Mouse (Mus musculus): ENCODE results near the gene Scaper. TPM values are rescaled to one million over a fixed set of nuclear protein-coding genes. Genes with fewer than 3 reads are reported as not detected.

Gene Scaper
- polyA plus RNA-seq, 1 experiment from 2014 or later: 13.4 TPM

DNA sequence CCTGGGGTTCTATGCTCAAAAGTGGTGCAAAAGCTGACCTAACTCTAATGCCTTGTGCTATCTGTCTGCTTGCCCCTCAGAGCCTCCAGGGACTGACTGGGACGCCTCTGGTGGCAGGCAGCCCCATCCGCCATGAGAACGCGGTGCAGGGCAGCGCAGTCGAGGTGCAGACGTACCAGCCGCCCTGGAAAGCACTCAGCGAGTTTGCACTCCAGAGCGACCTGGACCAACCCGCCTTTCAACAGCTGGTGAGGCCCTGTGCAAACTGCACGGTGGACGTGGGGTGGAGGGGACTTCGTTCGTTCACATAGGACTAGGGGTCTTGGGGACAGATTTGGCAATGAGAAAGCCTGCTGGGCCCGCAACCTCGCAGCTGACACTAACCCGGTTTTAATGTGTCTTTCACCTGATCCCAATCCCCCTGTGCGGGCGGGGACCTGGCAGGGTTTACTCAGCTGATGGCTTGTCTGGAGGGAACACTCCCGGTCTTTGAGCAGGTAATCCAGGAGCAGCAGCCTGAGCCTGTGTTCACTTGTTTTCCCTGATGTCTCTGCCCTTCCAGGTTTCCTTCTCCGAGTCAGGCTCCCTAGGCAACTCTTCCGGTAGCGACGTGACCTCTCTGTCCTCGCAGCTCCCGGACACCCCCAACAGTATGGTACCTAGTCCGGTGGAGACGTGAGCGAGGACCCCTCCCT, 392.9 kb downstream of the Scaper start:
- H3K9me3 ChIP-seq: no peaks in the 10 kb centered on the region
- peak overlapping the region; percentile 48 for H3K4me2 ChIP-seq
- 2% methylated on average over 30 of the region's 30 CpGs for WGBS
- H3K9ac ChIP-seq: no peak overlapping the region
- peak overlapping the region; percentile 33 for H3K4me3 ChIP-seq
- peaks cover 57% of the 10 kb centered on the region for H3K4me1 ChIP-seq
- H3K27ac ChIP-seq: no peak overlapping the region
- no peaks in the 10 kb centered on the region for H3K36me3 ChIP-seq
- peaks cover 96% of the 10 kb centered on the region for H3K27me3 ChIP-seq
- no peak for ATAC-seq (ENCODE audit: insufficient number of reproducible peaks, low FRiP score, low TSS enrichment, low read depth)

DNA sequence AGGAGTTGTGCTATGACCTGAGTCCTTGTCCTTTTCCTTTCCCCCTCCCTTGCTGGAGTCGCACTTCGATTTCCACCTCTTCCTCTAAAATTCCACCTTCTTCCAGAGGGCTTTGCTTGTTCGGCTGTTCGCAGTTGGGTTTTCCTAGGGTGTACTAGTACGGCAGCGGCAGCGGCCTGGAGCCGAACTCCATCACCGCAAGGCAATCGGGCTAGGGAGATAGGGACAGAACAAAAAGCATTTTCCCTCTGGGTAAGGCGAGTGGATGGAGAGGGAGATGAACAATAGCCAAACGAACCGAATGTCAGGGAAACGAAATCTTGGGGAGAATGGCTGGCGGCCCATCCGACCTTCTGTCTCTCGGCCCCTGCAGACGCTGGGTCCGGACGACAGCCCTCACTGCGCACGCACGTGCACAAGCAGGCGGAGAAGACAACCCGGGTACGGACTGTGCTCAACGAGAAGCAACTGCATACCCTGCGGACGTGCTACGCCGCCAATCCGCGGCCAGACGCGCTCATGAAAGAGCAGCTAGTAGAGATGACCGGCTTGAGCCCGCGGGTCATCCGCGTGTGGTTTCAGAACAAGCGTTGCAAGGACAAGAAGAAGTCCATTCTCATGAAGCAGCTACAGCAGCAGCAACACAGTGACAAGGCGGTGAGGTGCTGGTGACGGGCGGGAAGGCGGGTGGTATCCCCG, 394.1 kb downstream of the Scaper start:
- Histone ChIP-seq H3K4me3 (peak overlapping the region; percentile 17), H3K4me1 (peaks cover 61% of the 10 kb centered on the region), H3K4me2 (peak overlapping the region; percentile 34), H3K27ac (no peak overlapping the region), H3K9ac (no peak overlapping the region), H3K9me3 (no peaks in the 10 kb centered on the region), H3K36me3 (no peaks in the 10 kb centered on the region), H3K27me3 (peaks cover 95% of the 10 kb centered on the region)
- no peak for ATAC-seq (ENCODE audit: insufficient number of reproducible peaks, low FRiP score, low TSS enrichment, low read depth)
- 5% methylated on average over 46 of the region's 46 CpGs for WGBS

DNA sequence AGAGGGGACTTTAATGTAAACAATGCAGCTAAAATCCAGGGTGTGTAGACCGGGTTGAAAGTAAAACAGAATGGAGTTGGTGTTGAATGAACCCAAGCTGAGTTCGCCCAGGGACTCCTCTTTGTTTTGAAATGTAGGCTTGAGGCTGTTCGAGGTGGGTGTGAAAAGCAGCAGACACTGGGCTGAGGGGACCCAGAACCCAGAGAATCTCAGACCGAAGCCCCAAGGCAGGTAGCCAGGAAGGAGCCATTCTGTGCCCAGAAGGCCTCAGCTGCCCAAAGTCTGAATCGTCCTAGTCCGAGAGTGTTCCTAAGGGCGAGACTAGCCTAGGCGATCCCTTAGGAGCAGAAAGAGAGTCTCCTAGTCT, 394.6 kb downstream of the Scaper start:
- 37% methylated on average over 8 of the region's 8 CpGs for WGBS
- no peaks in the 10 kb centered on the region for H3K36me3 ChIP-seq
- no peak overlapping the region for H3K27ac ChIP-seq
- no peak overlapping the region for H3K4me3 ChIP-seq
- H3K27me3 ChIP-seq: peaks cover 95% of the 10 kb centered on the region
- H3K4me1 ChIP-seq: peaks cover 61% of the 10 kb centered on the region
- H3K9ac ChIP-seq: no peak overlapping the region
- no peak overlapping the region for H3K4me2 ChIP-seq
- no peak for ATAC-seq (ENCODE audit: insufficient number of reproducible peaks, low FRiP score, low TSS enrichment, low read depth)
- H3K9me3 ChIP-seq: no peaks in the 10 kb centered on the region

DNA sequence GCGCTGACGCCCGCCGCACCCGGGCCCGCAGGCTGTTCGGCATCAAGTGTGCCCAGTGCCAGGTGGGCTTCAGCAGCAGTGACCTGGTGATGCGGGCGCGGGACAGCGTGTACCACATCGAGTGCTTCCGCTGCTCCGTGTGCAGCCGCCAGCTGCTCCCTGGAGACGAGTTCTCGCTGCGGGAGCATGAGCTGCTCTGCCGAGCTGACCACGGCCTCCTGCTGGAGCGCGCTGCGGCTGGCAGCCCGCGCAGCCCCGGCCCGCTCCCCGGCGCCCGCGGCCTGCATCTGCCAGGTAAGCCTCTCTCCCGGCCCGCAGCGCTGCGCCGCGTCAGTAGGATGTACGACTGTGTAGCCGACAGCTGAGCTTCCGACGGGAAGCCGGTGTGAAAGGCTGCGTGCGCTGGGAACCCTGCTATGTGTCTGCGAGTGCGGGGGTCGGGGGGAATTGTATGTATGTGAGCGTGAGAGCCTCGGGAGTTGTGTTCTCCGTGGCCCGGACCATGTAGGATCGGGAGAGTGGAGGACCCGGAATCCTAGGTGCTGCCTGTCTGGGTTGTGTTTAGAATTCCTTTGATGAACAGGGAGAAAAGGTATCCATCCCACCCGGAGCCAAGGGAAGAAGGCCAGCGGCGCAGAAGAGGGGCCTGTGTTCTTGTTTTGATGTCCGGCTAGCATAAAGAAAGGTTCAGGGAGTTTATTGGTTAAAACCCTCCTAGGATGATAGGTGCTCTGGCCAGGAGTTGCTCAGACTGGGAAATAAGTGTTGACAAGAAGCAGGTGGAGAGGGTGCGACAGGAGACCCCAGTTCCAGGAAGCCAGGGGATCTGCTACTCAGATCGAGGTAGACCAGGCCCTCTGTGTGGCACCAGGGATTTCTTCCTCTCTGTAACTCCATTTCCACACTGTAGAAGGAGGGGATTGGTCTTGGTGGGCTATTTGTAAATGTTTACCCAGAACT, 395.3 kb downstream of the Scaper start:
- no peak for ATAC-seq (ENCODE audit: insufficient number of reproducible peaks, low FRiP score, low TSS enrichment, low read depth)
- Histone ChIP-seq H3K4me3 (peak overlapping the region; percentile 46), H3K4me1 (peaks cover 61% of the 10 kb centered on the region), H3K27me3 (peaks cover 93% of the 10 kb centered on the region), H3K27ac (no peak overlapping the region), H3K9me3 (no peaks in the 10 kb centered on the region), H3K9ac (no peak overlapping the region), H3K4me2 (peak overlapping the region; percentile 83), H3K36me3 (no peaks in the 10 kb centered on the region)
- WGBS: 9% methylated on average over 51 of the region's 59 CpGs

DNA sequence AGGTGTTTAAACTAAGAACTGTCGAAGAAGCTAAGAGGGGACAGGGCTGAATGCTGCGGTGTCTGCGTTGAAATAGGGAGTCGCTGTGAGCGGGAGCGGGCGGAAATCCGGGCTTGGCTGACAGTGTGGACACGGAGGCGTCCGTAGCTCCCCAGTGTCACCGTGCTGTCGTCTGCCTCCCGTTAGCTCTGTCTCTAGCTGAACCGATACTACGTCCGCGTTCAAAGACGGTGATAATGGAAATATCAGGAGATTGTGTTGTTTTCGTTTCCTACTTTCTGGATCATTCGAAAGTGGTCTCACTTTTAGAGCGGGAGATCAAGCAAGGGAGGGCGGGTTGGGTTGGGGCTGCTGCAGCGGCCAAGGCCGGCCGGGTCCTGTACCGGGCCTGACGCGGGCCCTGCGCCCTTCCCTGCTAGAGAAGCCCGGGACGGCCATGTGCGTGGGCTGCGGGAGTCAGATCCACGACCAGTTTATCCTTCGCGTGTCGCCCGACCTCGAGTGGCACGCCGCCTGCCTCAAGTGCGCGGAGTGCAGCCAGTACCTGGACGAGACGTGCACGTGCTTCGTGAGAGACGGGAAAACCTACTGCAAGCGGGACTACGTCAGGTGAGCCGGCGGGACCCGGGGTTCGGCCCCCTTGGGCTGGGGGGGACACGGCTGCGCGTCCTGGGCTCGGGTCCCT, 396.1 kb downstream of the Scaper start:
- no peak for ATAC-seq (ENCODE audit: insufficient number of reproducible peaks, low FRiP score, low TSS enrichment, low read depth)
- WGBS: 1% methylated on average over 59 of the region's 59 CpGs
- H3K4me2 ChIP-seq: peak overlapping the region; percentile 83
- H3K4me1 ChIP-seq: peaks cover 61% of the 10 kb centered on the region
- no peaks in the 10 kb centered on the region for H3K36me3 ChIP-seq
- H3K27ac ChIP-seq: no peak overlapping the region
- peaks cover 92% of the 10 kb centered on the region for H3K27me3 ChIP-seq
- H3K9ac ChIP-seq: no peak overlapping the region
- peak overlapping the region; percentile 46 for H3K4me3 ChIP-seq
- H3K9me3 ChIP-seq: no peaks in the 10 kb centered on the region

DNA sequence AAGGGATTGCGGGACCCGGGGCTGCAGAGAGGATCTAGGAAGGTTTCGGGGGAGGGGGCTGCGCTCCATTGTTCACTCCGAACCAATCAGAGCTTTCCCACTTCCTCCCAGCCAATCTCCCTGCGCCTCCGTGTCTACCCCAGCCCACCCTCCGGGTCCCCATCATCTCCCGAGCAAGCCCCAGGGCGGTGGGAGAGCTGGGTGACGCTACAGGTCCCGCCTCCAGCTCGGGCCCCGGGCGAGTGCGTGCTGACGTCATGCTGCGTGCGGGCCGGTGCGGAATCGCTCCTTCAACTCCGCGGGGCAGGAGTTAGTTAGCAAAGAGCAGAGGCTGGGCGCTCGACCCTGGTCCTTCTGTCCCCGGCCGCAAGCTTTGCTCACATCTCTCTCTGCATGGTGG, 397.0 kb downstream of the Scaper start:
- Histone ChIP-seq H3K4me1 (peaks cover 51% of the 10 kb centered on the region), H3K9ac (no peak overlapping the region; the same call in 1 of the 2 replicates), H3K36me3 (no peaks in the 10 kb centered on the region), H3K9me3 (no peaks in the 10 kb centered on the region), H3K4me3 (peak overlapping the region; percentile 46), H3K27ac (no peak overlapping the region), H3K4me2 (peak overlapping the region; percentile 83), H3K27me3 (peaks cover 87% of the 10 kb centered on the region)
- WGBS: under 1% methylated on average over 28 of the region's 28 CpGs
- ATAC-seq (ENCODE audit: insufficient number of reproducible peaks, low FRiP score, low TSS enrichment, low read depth): peak; percentile 78; the same call in 1 of the 2 replicates

DNA sequence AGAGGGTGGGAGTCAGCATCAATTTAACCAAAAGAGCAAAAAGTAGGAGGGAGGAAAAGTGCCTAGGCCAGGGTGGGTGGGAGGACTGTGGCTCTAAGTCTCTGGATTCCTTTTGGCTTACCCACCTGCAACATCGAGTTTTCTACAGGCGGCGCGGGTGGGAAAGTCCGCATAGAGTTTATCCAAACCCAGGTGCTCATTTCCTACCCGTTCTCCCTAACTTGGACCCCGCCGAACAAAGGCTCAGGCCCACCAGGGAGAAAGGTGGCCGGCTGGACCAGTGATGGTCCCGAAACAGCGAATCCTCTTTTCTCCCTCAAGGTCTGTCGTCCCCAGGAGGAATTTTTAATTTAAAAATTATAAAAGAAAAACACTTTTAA, 397.5 kb downstream of the Scaper start:
- H3K9me3 ChIP-seq: no peaks in the 10 kb centered on the region
- H3K9ac ChIP-seq: no peak overlapping the region
- H3K36me3 ChIP-seq: no peaks in the 10 kb centered on the region
- peak overlapping the region; percentile 46 for H3K4me3 ChIP-seq
- under 1% methylated on average over 12 of the region's 12 CpGs for WGBS
- no peak overlapping the region for H3K27ac ChIP-seq
- H3K4me1 ChIP-seq: peaks cover 46% of the 10 kb centered on the region
- H3K27me3 ChIP-seq: peaks cover 82% of the 10 kb centered on the region
- ATAC-seq (ENCODE audit: insufficient number of reproducible peaks, low FRiP score, low TSS enrichment, low read depth): no peak
- H3K4me2 ChIP-seq: peak overlapping the region; percentile 83

DNA sequence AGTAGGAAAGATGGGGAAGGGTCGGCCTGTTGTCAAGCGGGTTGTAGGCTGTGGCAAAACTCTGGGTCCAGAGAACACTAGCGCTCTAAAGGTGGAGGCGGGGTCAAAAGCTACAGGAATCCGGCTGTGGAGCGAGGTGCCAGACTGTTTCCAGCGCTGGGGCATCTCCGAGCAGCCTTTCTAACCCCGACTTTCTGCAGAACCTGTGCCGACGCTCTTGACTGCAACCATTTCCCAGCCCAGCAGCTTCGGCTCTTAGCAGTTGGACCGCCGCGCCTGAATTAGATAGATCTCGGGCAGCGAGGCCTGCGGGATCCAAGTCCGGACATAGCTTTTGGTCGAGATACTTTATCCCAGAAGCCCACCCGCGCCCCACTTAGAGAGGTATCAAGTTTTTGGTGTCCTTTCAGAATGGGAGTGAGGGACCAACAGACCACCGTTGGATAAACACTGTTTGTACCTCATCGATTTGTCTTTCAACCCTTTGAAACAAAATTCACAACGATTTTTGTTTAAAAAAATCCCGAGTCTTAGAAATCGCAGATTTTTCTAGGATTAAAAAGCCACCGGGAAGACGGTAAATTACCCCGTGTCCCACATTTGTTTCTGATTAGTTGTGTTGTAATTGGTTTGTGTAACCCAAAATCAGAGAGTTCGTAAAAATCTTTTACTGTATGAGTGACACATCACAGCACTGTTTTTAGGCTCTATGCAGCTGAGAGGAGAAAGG, 398.1 kb downstream of the Scaper start:
- H3K4me3 ChIP-seq: peak overlapping the region; percentile 46
- ATAC-seq (ENCODE audit: insufficient number of reproducible peaks, low FRiP score, low TSS enrichment, low read depth): no peak
- no peak overlapping the region for H3K27ac ChIP-seq
- peaks cover 77% of the 10 kb centered on the region for H3K27me3 ChIP-seq
- peak overlapping the region; percentile 30 for H3K4me2 ChIP-seq
- H3K36me3 ChIP-seq: no peaks in the 10 kb centered on the region
- WGBS: 2% methylated on average over 31 of the region's 31 CpGs
- no peak overlapping the region for H3K9ac ChIP-seq
- H3K4me1 ChIP-seq: peaks cover 41% of the 10 kb centered on the region
- H3K9me3 ChIP-seq: no peaks in the 10 kb centered on the region

DNA sequence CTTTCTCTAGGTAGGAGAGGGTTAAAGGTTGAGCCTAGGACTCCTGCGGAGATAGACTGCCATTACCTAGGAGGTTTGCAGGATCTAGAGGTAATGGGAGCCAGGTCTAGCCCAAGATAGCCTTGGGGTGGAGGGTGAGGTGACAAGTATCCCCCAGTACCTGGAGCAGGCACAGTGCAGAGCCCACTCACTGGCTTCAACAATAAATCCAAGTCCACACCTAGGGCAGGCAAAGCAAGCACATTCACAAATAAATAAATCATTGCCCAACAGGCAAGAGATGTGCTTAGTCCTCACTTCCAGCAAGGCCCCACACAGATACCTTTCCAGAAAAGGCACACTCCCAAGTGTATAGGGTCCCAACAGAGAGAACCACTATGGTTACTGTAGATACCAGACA, 398.9 kb downstream of the Scaper start:
- H3K4me1 ChIP-seq: peaks cover 33% of the 10 kb centered on the region
- ATAC-seq (ENCODE audit: insufficient number of reproducible peaks, low FRiP score, low TSS enrichment, low read depth): no peak

DNA sequence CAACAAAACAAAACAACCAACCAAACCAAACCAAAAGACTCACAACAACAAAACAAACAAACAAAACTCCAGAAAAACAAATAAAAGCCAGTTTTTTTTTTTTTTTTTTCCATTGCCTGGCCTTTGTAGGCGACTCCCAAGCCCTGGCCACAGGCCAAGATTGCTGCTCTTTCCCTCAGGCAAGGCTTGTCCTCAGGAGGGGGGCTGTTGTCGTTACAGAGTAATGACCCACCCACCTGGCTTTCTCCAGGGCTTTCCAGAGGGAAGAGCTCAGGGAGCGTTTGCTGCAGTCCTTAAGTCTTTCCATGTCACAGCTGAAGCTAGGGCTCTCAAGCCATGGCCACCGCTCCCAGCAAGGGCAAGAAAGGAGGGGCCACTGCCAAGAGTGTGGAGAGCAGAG, 399.5 kb downstream of the Scaper start, which contains the start of gene Isl2:
Isl2 (plus strand) TSS at position 296 of the 400 bp plus-strand sequence.
- H3K9ac ChIP-seq: no peak within 1 kb of the TSS
- H3K27ac ChIP-seq: no peak within 1 kb of the TSS
- H3K9me3 ChIP-seq: no peaks in the 10 kb centered on the region
- H3K4me3 ChIP-seq: peak within 1 kb of the TSS; percentile 19
- peak within 1 kb of the TSS; percentile 30; the same call in 1 of the 2 replicates for H3K4me2 ChIP-seq
- H3K36me3 ChIP-seq: no peaks in the 10 kb centered on the region
- peaks cover 63% of the 10 kb centered on the region for H3K27me3 ChIP-seq
- H3K4me1 ChIP-seq: peaks cover 29% of the 10 kb centered on the region
- 12% methylated on average over 4 of the region's 4 CpGs for WGBS
- no peak for ATAC-seq (ENCODE audit: insufficient number of reproducible peaks, low FRiP score, low TSS enrichment, low read depth)

More for the DNA sequence above, 398.9 kb downstream of the Scaper start:
- H3K9ac ChIP-seq: no peak overlapping the region
- no peaks in the 10 kb centered on the region for H3K36me3 ChIP-seq
- no peak overlapping the region for H3K4me2 ChIP-seq
- H3K27ac ChIP-seq: no peak overlapping the region
- H3K27me3 ChIP-seq: peaks cover 69% of the 10 kb centered on the region
- H3K4me3 ChIP-seq: no peak overlapping the region
- 23% methylated on average over 1 of the region's 1 CpGs for WGBS
- H3K9me3 ChIP-seq: no peaks in the 10 kb centered on the region

DNA sequence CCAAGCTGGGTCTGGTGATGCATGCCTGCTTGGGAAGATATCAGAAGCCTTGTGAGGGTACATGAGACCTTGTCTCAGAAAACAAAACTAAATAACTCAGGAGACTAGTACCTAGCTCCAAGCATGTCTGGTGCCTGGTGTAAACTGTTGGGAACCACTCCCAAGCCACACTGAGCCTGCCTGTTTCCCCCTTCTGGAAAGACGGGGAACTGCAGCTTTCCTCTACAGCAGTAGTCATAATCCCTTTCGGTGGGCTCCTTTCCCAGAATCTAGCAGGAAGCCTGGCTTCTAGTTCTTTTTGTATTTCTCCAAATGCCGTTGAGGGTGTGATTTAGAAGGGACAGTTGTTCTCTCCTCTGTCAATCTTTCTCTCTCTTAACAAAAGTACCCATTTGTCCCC, 402.0 kb downstream of the Scaper start:
- WGBS: 22% methylated on average over 3 of the region's 3 CpGs
- H3K36me3 ChIP-seq: no peaks in the 10 kb centered on the region
- H3K27me3 ChIP-seq: peaks cover 38% of the 10 kb centered on the region
- H3K4me1 ChIP-seq: peaks cover 12% of the 10 kb centered on the region
- H3K9me3 ChIP-seq: no peaks in the 10 kb centered on the region
- no peak overlapping the region for H3K9ac ChIP-seq
- no peak overlapping the region for H3K27ac ChIP-seq
- no peak for ATAC-seq (ENCODE audit: insufficient number of reproducible peaks, low FRiP score, low TSS enrichment, low read depth)
- H3K4me3 ChIP-seq: no peak overlapping the region
- no peak overlapping the region for H3K4me2 ChIP-seq

All from limb, embryonic 15.5 days (tissue).